Mouse (Mus musculus) brain, adult 2 months (tissue): ENCODE results near the gene Kansl3.

Source experiments
- DNase-seq: peaks from one replicate; pipeline ENCODE4 v3.0.0; 2011; ENCODE audit warnings: low read depth, low spot score

The Kansl3 gene

DNA sequence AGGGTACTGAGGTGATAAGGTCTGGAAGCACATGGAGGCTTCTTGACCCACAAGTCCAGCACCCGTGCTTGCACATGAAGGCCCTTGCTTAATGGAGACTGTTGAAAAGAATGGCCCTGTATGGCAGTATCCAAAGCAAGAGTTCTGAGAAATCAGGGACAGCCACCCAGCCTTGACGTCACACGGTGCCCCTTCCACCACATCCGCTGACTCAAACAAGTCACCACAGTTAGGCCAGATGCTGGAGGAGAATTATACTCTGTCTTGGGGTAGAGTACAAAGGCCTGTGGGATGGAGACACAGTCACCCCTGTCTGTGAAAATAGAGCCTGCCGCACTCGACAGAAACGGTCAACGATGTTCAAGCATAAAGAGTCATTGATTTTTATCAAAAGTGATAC lies 75.5 kb downstream of the Kansl3 start:
- DNase-seq, result no peak
